In genomic region chr10:127471281-127471988, GRCm38 (mm10) we compare ENCODE assay signal across 11 mouse cellular contexts. TPM values are rescaled to one million over a fixed set of nuclear protein-coding genes. Genes with fewer than 3 reads are reported as not detected.
DNase-seq lines count a peak whose midpoint lies in the region; ATAC-seq and TF ChIP-seq lines count a peak whose summit lies in the region.
"Had no signal": no experiment of that assay in that cellular context is flagged by ENCODE, and none has a peak within 500 bp of the region (broad histone marks: within the 10 kb centered on the region; RNA-seq: fewer than 3 reads in every experiment).

No protein-coding gene starts in this region.

- no peak for DNase-seq in heart, postnatal 36 days
- DNase-seq in lung, adult 18-20 months, result no peak
- no peak for DNase-seq in liver, postnatal 0 days
- peak; percentile 56 for DNase-seq in thymus, postnatal 25 days
- no peak for DNase-seq in B cell, adult 2 months
- no peak for DNase-seq in urinary bladder, adult 2 months (ENCODE audit: low spot score)

- 0 out of 2 replicates have a peak overlapping the region, but pooled peaks have one; percentile 12 for H3K27ac ChIP-seq in heart, embryonic 11.5 days (ENCODE audit: low read depth, low read length)
- peak overlapping the region; percentile 22; the same call in 1 of the 2 replicates for H3K27ac ChIP-seq in lung, embryonic 15.5 days
- peak overlapping the region; percentile 5; the same call in 1 of the 2 replicates for H3K27ac ChIP-seq in liver, postnatal 0 days (ENCODE audit: low read depth)
- H3K27ac ChIP-seq: left cerebral cortex, adult 2 months; midbrain, embryonic 12.5 days had no signal

- intact Hi-C loops in heart, postnatal 36 days (cut with DNase I), result no loop called here

- TF ChIP-seq EP300 in liver, postnatal 0 days (IDR thresholded peaks at IDR 0.05; ENCODE audit: low read depth), result no peak

- H3K4me1 ChIP-seq in heart, embryonic 11.5 days (ENCODE audit: control insufficient read depth, insufficient read depth, low read length), result peaks cover 13% of the 10 kb centered on the region
- 0 out of 2 replicates have a peak, but pooled peaks cover 7% of the 10 kb centered on the region for H3K4me1 ChIP-seq in lung, embryonic 15.5 days
- 0 out of 2 replicates have a peak, but pooled peaks cover 2% of the 10 kb centered on the region for H3K4me1 ChIP-seq in liver, postnatal 0 days (ENCODE audit: insufficient read depth)
- H3K4me1 ChIP-seq: midbrain, embryonic 12.5 days had no signal

- no peaks in the 10 kb centered on the region for H3K27me3 ChIP-seq in heart, embryonic 11.5 days (ENCODE audit: control insufficient read depth, insufficient read depth, low read length)
- H3K27me3 ChIP-seq in lung, embryonic 15.5 days, result no peaks in the 10 kb centered on the region
- no peaks in the 10 kb centered on the region for H3K27me3 ChIP-seq in liver, postnatal 0 days (ENCODE audit: insufficient read depth, low read length)
- H3K27me3 ChIP-seq: CH12.LX; midbrain, embryonic 12.5 days had no signal

- peaks cover 8% of the 10 kb centered on the region; the same call in 1 of the 2 replicates for H3K36me3 ChIP-seq in heart, embryonic 11.5 days (ENCODE audit: control insufficient read depth, insufficient read depth, low read length)
- H3K36me3 ChIP-seq in lung, embryonic 15.5 days, result peaks cover 33% of the 10 kb centered on the region
- H3K36me3 ChIP-seq in liver, postnatal 0 days (replicated peaks; ENCODE audit: insufficient read depth, low read length), result peaks cover 24% of the 10 kb centered on the region

- H3K9ac ChIP-seq in heart, embryonic 11.5 days (ENCODE audit: low read depth, low read length), result no peak overlapping the region
- H3K9ac ChIP-seq in lung, embryonic 15.5 days, result no peak overlapping the region
- H3K9ac ChIP-seq in liver, postnatal 0 days (replicated peaks), result no peak overlapping the region
- H3K9ac ChIP-seq: midbrain, embryonic 12.5 days had no signal

- no peak for TF ChIP-seq CTCF in liver, postnatal 0 days (IDR thresholded peaks at IDR 0.05; ENCODE audit: low read depth)

- H3K4me3 ChIP-seq in heart, embryonic 11.5 days (ENCODE audit: low read depth, low read length), result no peak overlapping the region
- no peak overlapping the region for H3K4me3 ChIP-seq in lung, embryonic 15.5 days
- H3K4me3 ChIP-seq in liver, postnatal 0 days (ENCODE audit: low read depth, low read length), result no peak overlapping the region
- H3K4me3 ChIP-seq: left cerebral cortex, adult 2 months; midbrain, embryonic 12.5 days had no signal

- no peak for ATAC-seq in heart, embryonic 11.5 days (replicated peaks; ENCODE audit: insufficient number of reproducible peaks, low FRiP score, low TSS enrichment)
- peak; percentile 52; the same call in 1 of the 2 replicates for ATAC-seq in lung, embryonic 15.5 days (ENCODE audit: borderline replicate concordance, extremely low read depth, low FRiP score, low TSS enrichment)
- 0 out of 2 replicates have a peak, but pooled peaks have one; percentile 15 for ATAC-seq in liver, postnatal 0 days

- H3K4me2 ChIP-seq in heart, embryonic 11.5 days, result no peak overlapping the region
- no peak overlapping the region for H3K4me2 ChIP-seq in lung, embryonic 15.5 days
- 0 out of 2 replicates have a peak overlapping the region, but pooled peaks have one; percentile 13 for H3K4me2 ChIP-seq in liver, postnatal 0 days (ENCODE audit: low read depth, low read length)
- H3K4me2 ChIP-seq: midbrain, embryonic 12.5 days had no signal

- H3K9me3 ChIP-seq in heart, embryonic 11.5 days (replicated peaks; ENCODE audit: control insufficient read depth, low read length), result no peaks in the 10 kb centered on the region
- H3K9me3 ChIP-seq in lung, embryonic 15.5 days, result no peaks in the 10 kb centered on the region
- H3K9me3 ChIP-seq in liver, postnatal 0 days (ENCODE audit: low read length), result no peaks in the 10 kb centered on the region
- H3K9me3 ChIP-seq: midbrain, embryonic 12.5 days had no signal

- WGBS in heart, embryonic 11.5 days (ENCODE audit: insufficient replicate concordance), result 47% methylated on average over 15 of the region's 15 CpGs
- WGBS in lung, embryonic 15.5 days, result 53% methylated on average over 15 of the region's 15 CpGs
- WGBS in liver, postnatal 0 days (ENCODE audit: insufficient replicate concordance), result 37% methylated on average over 15 of the region's 15 CpGs

RNA-seq across cellular contexts. Expression of gene Stac3, which starts 30.1 kb away (rescaled TPM):
- 0.24 and 0.30 TPM in 2 replicates for polyA plus RNA-seq in heart, embryonic 11.5 days (2014; fragmentation: Nextera tagmentation; extraction: Ambion mirVana)
- under 1 TPM; 0.51 to 0.64 TPM for total RNA-seq in heart, postnatal 36 days (2021)
- polyA plus RNA-seq in lung, embryonic 15.5 days (2015; fragmentation: Nextera tagmentation; extraction: Ambion mirVana), result 0.64 and 1.0 TPM in 2 replicates
- 0.21 and 0.57 TPM in 2 replicates for polyA plus RNA-seq in liver, postnatal 0 days (2015; fragmentation: Nextera tagmentation; extraction: Ambion mirVana)
- 2.3 and 4.3 TPM in 2 replicates for polyA plus RNA-seq in urinary bladder, adult 2 months (2012; rRNA removed)

RNA-seq across cellular contexts. Expression of gene Ndufa4l2, which starts 43.3 kb away (rescaled TPM):
- 10.1 and 13.9 TPM in 2 replicates for polyA plus RNA-seq in heart, embryonic 11.5 days (2014; fragmentation: Nextera tagmentation; extraction: Ambion mirVana)
- 10 to 100 TPM; 26.0 to 27.6 TPM for total RNA-seq in heart, postnatal 36 days (2021)
- 89.4 and 100 TPM in 2 replicates for polyA plus RNA-seq in lung, embryonic 15.5 days (2015; fragmentation: Nextera tagmentation; extraction: Ambion mirVana)
- 13.1 and 23.1 TPM in 2 replicates for polyA plus RNA-seq in liver, postnatal 0 days (2015; fragmentation: Nextera tagmentation; extraction: Ambion mirVana)
- polyA plus RNA-seq in urinary bladder, adult 2 months (2012; rRNA removed), result 21.2 and 32.1 TPM in 2 replicates

RNA-seq across cellular contexts. Expression of gene Shmt2, which starts 50.8 kb away (rescaled TPM):
- polyA plus RNA-seq in heart, embryonic 11.5 days (2014; fragmentation: Nextera tagmentation; extraction: Ambion mirVana), result 71.3 and 82.7 TPM in 2 replicates
- total RNA-seq in heart, postnatal 36 days (2021), result 10 to 100 TPM; 43.8 to 44.3 TPM
- polyA plus RNA-seq in lung, embryonic 15.5 days (2015; fragmentation: Nextera tagmentation; extraction: Ambion mirVana), result 110 and 111 TPM in 2 replicates
- polyA plus RNA-seq in liver, postnatal 0 days (2015; fragmentation: Nextera tagmentation; extraction: Ambion mirVana), result 62.6 and 75.0 TPM in 2 replicates
- 58.7 and 63.9 TPM in 2 replicates for polyA plus RNA-seq in urinary bladder, adult 2 months (2012; rRNA removed)
